Mouse (Mus musculus) cortical plate, adult 2 months (tissue): ENCODE measurements around the gene Slbp.

Source experiments
- CTCF ChIP-seq: fragments of 200-500 bp; IDR thresholded peaks from 2 replicates; pipeline ENCODE4 v1.5.1; 2011; ENCODE audit warnings: mild to moderate bottlenecking, control low read depth, low read length; ENCODE audit not compliant: insufficient read depth; ENCODE audit errors: extremely low read depth
- POLR2A ChIP-seq: fragments of 200-500 bp; IDR thresholded peaks from 2 replicates; pipeline ENCODE4 v1.6.1; 2011; ENCODE audit warnings: mild to moderate bottlenecking, low read length, control low read depth; ENCODE audit not compliant: insufficient read depth; ENCODE audit errors: extremely low read depth

DNA sequence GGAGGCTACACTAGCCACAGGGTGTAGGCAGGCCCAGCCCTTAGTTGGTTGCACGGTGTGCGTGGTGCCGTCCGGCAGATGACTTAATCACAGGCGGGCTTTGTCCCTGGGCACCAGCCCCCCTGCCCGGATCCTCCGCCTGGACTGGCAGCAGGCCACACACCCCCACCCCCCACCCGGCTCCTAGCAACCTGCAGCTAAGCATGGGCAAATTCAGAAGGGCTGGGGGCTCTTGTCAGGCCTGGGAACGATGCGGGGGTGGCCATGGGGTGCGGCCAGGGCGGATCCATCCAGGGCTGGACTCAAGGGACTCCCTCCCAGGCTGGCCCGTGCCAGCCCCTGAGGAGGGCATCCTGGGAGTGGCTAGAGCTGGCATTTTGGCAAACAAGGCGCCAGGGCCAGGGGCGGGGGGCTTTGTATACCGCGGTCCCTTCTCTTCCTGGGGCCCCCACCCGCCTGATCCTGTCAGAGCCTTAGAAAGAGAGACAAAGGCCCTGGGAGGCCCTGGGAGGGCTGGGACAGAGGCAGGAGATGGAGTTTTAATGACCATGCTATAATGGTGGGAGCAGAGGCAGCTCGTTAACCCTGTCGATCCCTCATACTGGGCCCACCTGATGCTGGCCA, 37.0 kb upstream of the Slbp start:
- TF ChIP-seq CTCF, result no peak
- TF ChIP-seq POLR2A, result no peak
